Mouse (Mus musculus) adrenal gland, postnatal 4 days (tissue): Measurements from ENCODE around the gene Ttc8. TPM values are rescaled to one million over a fixed set of nuclear protein-coding genes. Genes with fewer than 3 reads are reported as not detected.

Experiments
- DNase-seq, 2 experiments: peaks; one replicate each; pipeline ENCODE4 v3.0.0; 2021 to 2022; ENCODE audit warnings: low spot score in 2 of 2, mixed read lengths in 2 of 2
- total RNA-seq, 2 experiments: library from RNA; stranded (reverse); gene quantifications; 2 replicates each; pipeline ENCODE4 v1.2.3; 2021

Gene Ttc8
- total RNA-seq, 2 experiments from 2014 or later = 31.0 to 33.5 TPM

GRCm38 (mm10) chr12:98972291-98972690, 51.9 kb downstream of the Ttc8 start:
- no peak for DNase-seq

DNA sequence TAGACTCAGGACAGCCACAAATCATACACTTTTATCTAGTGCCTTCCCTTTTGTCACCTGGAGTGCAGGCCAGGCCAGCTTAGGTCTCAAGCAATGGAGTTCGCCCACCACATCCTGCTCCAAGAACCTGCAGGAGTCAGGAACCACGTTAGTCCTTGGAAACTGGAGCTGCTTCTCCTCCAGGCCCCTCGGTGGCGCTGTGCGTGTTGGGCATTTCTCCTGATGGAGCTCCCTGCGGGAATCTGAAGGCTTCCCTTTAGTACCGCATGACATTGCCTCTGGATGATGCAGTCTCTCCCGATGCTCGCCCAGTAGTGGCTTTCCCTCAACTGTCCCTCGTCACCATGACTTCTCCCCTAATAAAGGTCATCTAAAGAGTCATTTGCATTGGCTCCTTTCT, 53.1 kb downstream of the Ttc8 start:
- DNase-seq = no peak

DNA sequence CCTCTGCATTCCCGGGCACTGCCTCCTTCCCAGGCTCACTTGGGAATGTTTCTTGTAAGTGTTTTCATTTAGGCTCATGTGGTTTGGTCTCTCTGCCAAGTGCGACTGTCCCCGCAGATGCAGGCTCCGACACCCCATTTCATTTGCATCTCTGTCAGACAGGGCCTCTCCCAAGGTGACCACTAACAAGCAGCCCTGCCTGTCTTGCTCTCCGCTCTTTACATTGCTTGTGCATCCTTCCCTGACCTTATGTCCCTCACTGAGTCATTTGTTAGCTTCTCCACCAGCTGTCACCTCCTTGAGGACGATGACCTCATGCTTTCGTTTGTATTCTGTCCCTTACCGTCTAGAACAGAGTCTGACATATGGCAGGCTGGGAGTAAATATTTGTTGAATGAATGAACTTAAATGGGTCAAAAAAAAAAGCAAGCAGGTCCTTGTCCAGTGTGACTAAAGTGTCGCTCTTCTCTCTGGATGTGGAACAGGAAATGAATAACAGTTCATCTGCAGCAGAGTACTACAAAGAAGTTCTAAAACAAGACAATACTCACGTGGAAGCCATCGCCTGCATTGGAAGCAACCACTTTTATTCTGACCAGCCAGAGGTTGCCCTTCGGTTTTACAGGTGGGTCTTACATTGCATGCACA, 53.9 kb downstream of the Ttc8 start:
- DNase-seq = no peak

- DNase-seq = no peak
Measured at GRCm38 (mm10) chr12:98981081-98981480, 60.7 kb downstream of the Ttc8 start.

GRCm38 (mm10) chr12:98984785-98985184, 64.4 kb downstream of the Ttc8 start:
- DNase-seq = no peak

DNA sequence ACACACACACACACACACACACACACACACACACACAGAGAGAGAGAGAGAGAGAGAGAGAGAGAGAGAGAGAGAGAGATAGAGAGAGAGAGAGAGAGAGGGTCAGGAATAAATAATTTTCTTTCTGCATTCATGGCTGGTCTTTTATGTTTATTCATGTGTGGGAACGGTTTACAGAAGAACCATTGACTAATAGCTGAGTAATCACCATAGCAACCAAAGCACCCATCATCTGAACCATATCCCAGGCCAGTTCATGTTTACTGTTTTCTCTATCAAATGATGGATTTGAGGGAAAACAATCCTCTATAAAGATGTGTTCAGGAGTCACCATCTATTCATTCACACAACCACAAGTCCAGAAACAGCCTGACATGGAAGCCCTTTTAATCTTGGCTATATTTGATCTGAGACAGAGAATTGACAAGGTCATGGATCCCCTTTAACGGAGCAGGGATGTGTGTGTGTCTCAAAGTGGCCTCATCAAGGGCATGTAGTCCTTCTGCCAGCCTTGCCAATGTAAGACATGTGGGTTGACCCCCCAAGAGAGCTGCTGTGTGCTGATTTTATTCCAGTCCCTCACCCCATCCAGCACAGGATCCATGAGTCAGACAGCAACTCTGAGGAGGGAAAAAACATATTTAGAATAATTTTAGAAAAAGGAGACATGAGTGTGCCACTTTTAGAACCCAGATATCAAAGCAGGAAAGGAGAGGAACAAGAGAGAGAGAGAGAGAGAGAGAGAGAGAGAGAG, 70.9 kb downstream of the Ttc8 start:
- DNase-seq = no peak

DNA sequence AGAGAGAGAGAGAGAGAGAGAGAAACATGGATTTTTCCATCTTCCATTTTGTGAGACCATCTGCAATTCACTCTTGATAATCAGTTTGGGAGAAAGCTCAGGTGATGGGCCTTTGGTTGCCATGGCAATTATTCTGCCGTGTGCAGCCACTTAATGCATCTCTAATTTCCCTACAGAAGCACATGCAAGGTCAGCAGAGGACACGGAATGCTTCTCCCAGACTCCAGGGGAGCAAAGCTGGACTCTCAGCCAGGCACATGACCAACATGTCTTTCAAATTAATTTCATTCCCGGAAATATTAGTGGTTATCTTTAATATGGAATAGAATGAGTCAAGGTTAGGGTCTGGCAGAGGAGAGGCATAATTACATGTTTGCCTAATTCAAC, 71.4 kb downstream of the Ttc8 start:
- no peak for DNase-seq

GRCm38 (mm10) chr12:98993736-98994135, 73.4 kb downstream of the Ttc8 start:
- DNase-seq = no peak

GRCm38 (mm10) chr12:98994366-98994765, 74.0 kb downstream of the Ttc8 start:
- DNase-seq = no peak

DNA sequence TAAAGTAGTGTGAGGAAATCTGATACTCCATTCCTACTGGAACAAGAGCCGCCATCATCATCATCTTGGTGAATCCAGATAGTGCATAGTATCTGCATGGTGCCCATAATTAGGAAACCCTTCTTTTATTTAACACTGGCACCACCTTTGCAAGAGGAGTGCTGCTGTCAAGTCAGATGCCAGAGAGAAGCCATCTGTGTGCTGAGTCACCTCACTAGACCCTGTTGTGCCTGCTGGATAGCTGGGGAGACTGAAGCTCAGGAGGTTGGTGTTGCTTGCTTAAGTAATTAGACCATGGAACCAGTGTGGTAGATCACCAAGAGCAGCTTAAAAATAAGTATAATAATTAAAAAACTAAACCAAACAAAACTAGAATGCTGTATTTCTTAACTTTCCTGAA, 75.5 kb downstream of the Ttc8 start:
- no peak for DNase-seq

DNA sequence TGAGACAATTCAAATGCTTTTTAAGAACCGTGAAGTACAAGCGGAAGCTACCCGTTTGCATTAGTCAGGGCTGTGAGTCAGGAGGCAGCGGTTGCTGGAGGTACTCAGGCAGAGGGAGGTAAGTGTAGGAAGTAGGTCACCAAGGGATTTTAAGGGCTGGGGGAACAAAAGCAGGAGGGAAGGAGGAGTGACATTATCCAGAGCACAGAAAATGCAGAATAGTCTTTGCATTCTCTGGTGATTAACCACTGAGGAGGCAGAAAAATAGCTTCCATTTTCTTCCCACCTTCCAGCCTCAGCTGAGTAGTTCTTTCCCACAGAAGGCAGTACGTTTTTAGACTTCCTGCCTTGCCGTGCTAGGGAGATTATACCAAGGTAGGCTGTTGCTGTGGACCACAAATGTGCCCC, 76.2 kb downstream of the Ttc8 start:
- no peak for DNase-seq

- no peak for DNase-seq
Measured at GRCm38 (mm10) chr12:98997046-98997445, 76.7 kb downstream of the Ttc8 start.

DNA sequence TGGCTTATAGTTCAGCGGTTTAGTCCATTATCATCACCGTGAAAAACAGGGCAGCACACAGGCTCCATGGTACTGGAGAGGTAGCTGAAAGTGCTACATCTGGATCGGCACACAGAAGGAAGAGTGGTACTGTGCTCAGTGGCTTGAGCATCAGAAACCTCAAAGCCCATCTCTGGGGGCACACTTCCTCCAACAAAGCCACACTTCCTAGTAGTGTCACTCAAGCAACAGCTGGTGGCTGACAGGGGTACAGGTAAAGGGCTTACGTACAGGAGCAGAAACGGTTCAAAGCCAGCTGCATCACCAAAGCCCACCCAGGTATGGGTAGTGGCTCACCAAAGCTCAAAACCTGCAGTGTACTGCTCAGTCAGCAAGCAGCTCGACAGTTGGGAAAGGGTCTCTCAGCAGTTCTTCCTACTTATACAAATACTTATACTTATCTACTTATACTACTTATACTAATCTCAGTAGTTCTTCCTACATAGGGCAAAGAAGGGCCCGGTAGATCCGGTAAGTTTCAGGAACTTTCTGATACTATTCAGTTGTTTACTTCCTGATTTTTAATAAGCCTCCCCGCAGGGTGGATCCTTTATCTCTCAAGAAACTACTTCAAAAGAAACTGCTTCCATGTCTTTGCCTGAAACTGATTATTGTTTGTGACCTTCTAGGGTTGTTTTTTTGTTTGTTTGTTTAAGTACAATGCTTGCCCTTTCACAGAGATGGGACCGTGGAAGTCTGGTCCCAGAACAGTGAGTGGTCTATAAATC, 78.5 kb downstream of the Ttc8 start:
- DNase-seq = no peak

- DNase-seq = no peak
Measured at GRCm38 (mm10) chr12:99000310-99000709, 79.9 kb downstream of the Ttc8 start.

DNA sequence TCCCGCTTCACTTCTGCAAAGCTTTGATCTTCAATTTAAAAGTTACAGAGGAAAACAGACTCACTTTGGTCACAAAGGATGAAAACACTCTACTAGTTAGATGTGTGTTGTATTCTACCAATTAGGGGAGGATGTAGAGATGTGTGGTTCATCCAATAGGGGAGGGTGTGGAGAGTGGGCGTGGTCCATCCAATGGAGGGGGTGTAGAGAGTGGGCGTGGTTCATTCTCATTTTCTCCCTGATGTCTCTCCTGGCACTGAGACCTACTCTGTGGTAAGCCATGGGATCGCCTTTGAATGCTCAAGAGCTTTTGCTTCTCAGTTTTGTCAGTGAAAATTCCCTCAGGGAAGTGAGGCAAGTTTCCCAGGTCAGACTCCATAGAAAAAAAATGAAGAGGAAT, 82.7 kb downstream of the Ttc8 start:
- DNase-seq = no peak

- no peak for DNase-seq
Measured at GRCm38 (mm10) chr12:99004752-99005151, 84.4 kb downstream of the Ttc8 start.

GRCm38 (mm10) chr12:99008786-99009185, 88.4 kb downstream of the Ttc8 start:
- no peak for DNase-seq

DNA sequence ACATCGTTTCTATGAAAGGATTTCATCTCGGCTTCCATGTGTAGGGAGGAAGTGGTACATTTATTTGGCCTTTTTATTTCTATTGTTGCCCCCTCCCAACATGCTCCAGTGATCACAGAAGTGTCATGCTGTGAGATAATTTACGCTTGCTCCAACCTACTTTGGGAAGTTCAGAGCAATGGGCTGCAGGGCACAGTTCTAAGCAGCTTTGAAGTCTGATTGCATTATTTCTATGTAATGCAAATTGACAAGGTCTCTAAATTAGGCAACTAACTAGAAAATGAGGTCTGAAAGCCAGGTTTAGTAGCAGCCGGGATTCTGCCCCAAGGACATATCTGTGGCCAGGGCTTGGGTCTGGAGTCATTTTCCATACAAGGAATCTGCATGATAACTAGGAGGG, 89.1 kb downstream of the Ttc8 start:
- no peak for DNase-seq

DNA sequence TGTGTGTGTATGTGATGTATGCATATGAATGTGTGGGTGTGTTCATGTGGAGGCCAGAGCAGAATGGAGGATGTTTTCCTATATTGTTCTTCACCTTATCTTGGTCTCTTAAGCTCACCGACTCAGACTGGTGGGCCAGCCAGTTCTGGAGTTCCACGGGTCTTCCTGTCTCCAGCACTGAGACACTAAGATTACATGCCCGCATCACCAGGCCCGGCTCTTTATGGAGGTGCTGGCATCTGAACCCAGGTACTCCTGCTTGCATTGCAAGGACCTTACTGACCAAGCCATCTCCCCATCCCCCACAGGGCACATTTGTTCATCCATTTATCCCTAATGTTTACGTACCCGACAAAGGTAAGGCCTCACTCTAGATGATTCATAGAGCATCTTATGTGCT, 89.7 kb downstream of the Ttc8 start:
- DNase-seq = no peak

DNA sequence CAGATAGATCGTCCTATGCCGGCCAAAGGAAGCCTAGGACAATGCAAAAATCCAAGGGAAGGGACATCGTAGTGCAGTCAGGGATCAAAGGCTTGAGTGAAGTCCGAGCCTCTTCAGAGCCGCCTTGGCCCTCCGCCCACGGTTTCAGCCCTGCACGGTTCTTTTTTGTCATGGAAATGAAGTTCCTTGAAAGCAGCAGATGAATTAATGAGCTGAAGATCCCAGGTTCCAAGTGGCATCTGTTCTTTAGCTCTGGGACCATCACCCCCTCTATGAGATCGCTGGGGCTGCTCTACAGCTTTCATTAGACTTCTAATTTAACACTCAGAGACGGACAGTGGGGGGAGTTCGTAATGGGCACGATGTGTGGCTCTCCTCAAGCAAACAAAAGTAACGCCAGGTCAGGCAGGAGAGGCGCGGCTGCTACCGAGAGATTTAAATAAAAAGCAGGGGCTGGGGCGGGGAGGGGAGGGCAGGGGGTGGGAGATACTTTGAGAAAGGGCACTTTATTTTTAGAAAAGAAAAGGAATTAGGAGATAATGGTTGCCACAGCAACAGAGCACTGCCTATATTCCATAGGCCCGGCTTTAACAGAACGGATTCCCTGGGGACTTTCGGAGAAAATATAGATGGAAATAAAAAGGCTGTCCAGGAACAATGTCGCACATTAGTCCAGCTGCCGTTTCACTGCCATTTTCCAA, 90.9 kb downstream of the Ttc8 start:
- DNase-seq = no peak

- DNase-seq = no peak
Measured at GRCm38 (mm10) chr12:99015870-99016269, 95.5 kb downstream of the Ttc8 start.
